Mouse (Mus musculus): ENCODE results near the gene Wipf1. TPM values are rescaled to one million over a fixed set of nuclear protein-coding genes. Genes with fewer than 3 reads are reported as not detected.

Gene Wipf1
- total RNA-seq, 2 experiments from 2014 or later: 21.5 to 27.6 TPM

DNA sequence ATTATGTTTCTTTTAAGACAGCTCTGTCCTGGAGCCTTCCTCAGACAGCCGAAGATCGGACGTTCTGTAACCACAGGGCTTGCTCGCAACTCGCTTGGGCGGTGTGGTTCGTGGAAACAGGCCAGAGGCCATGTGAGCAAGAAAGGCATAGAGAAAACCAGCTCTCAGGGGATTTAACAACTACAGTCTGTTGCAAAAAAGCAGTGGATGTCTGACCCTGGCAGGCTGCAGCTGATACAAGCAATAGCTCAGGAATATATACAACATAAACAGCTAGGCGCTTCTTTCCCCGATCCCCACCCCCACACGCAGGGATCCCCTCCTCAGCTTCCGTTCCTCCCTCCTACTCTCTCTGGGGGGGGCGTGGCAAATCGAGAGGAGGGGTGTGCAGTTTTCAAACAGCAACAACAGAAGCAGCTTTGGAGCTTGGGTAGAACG, 97.6 kb downstream of the Wipf1 start:
- DNase-seq: no peak

DNA sequence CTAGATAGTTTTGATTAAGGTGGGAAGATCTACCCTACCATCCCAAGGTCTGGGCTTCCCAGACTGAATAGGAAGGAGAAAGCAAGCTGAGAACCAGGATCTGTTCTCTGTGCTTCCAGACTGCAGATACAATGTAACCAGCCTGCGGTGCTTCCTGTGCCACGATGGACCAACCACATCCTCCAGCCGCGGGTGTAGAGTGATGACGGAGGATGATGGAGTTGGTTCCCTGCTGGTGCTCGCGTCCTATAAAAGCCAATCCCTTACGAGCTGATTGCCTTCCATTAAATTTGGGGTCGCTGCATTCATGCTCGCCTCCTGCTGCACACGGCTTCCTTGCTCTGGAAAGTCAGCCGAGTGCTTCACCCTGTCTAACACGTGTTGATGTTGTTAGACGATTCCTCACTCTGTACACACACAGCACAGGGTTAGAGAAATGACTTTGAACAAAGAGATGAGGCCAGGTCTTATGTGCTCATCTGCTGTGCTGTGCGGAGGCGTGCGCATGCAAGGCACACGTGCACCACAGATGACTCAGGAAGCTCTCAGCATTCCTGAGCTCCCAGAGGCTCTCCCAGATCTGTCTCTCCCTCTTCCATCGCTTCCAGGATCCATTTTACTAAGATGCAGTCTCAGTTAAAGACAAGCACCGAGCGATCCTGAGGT, 100.6 kb downstream of the Wipf1 start:
- no peak for DNase-seq

- peak; percentile 26 for DNase-seq
Observed at GRCm38 (mm10) chr2:73427293-73427692, 102.2 kb downstream of the Wipf1 start.

DNA sequence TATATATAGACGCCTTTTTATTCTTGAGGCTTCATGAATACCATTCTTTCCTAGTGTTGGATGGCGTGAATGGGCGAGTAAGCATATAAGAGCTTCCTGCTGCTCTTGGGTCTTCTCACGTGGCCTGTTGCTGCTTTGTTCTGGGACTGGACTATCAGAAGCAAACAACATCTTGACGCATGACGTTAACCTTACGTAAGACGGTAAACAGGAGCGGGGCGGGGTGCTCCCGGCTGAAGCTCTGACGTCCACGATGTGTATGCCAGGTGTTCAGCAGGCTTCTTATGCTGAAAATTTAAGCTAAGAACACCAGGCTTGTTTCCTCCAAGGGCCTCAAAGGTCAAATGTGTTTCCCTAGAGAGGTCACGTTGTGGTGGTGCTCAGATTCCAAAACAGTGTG, 103.7 kb downstream of the Wipf1 start:
- DNase-seq: no peak

- no peak for DNase-seq
Observed at GRCm38 (mm10) chr2:73419730-73420129, 109.8 kb downstream of the Wipf1 start.

- peak; percentile 28 for DNase-seq
Observed at GRCm38 (mm10) chr2:73419285-73419684, 110.2 kb downstream of the Wipf1 start.

- no peak for DNase-seq
Observed at GRCm38 (mm10) chr2:73415892-73416291, 113.6 kb downstream of the Wipf1 start.

- DNase-seq: no peak
Observed at GRCm38 (mm10) chr2:73410076-73410475, 119.5 kb downstream of the Wipf1 start.

- DNase-seq: no peak
Observed at GRCm38 (mm10) chr2:73407662-73408061, 121.9 kb downstream of the Wipf1 start.

- DNase-seq: no peak
Observed at GRCm38 (mm10) chr2:73406336-73406915, 123.1 kb downstream of the Wipf1 start.

DNA sequence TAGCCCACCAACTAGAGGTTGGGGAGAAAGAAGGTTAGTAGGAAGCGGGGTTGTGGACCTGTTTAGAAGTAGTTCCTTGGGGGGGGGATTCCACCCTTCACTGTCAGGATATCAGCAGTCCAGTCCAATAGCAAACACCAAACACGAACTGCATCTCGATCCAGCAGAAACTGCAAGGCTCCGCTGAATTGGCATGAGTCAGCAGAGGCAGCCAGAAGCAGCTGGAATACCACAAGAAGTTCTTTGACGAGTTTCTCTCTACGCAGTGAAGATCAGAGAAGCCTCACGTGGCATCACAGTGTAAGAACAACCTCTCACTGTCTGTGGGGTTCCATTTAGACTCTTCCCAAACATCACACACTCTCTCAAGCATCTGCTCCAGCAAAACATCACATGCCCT, 124.6 kb downstream of the Wipf1 start:
- no peak for DNase-seq

DNA sequence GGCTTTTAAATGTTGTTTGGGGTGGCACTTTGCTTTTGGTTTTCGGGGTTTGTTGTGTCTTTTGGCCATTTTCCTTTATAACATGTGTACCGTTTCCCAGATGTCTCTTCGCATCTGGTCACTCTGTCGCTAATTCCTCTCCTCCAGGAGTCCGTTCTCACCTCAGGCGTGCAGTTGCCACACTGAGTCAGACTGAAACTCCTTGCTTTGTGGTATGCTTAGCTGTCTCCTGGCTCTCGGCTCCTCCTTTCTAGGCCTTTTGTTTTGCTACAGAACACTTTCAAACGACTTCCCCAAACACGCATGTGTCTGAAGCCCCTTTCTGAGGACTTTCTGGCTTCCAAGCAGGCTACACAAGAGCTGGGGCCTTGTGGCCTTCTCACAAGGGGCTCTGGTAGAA, 125.1 kb downstream of the Wipf1 start:
- no peak for DNase-seq

GRCm38 (mm10) chr2:73403385-73404013, 126.0 kb downstream of the Wipf1 start:
- DNase-seq: no peak

- DNase-seq: no peak
Observed at GRCm38 (mm10) chr2:73401689-73402088, 127.8 kb downstream of the Wipf1 start.

- no peak for DNase-seq
Observed at GRCm38 (mm10) chr2:73397476-73397875, 132.1 kb downstream of the Wipf1 start.

DNA sequence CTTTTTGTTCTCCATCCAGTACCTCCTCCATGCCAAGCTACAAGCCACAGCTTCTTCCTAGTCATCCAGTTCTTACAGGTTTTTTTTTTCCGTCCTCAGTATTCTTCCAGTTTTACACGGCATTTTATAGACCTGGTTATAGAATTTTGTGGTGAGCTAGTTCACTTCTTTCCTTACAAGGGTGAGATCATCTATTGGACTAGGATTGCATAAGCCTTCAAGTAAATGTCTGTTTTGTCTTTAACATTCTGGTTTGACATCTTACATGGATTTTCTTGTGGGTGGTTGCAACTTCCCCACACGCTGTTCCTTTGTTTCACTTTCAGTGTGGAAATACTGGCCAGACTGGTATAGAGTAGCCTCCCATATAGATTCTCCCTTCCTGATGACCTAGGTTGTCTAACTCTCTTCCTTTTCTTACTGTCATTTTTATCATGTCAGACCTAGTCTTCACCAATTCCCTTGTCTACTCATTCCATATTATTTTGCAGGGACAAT, 132.7 kb downstream of the Wipf1 start:
- no peak for DNase-seq

- no peak for DNase-seq
Observed at GRCm38 (mm10) chr2:73395516-73395915, 134.0 kb downstream of the Wipf1 start.

GRCm38 (mm10) chr2:73394476-73394875, 135.1 kb downstream of the Wipf1 start:
- no peak for DNase-seq

DNA sequence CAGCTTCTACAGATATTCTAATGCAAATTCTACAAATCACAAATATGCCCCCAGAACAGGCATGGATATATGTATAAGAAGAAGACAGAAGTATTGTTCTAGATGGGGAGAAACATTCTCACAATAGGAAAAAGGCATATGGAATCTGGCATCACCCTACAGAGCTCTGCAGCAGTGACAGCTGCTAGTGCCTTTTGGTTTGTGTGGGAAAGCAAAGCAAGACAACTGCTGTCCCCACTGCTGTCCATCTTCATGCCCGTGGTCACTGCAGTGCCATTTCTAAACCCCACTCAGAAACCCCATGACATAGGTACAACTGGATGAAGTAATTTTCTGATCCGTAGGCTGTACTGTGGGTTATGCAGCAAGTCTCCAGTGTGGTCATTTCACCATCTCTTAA, 136.8 kb downstream of the Wipf1 start:
- no peak for DNase-seq

GRCm38 (mm10) chr2:73389951-73390350, 139.6 kb downstream of the Wipf1 start:
- DNase-seq: no peak

- no peak for DNase-seq
Observed at GRCm38 (mm10) chr2:73387806-73388205, 141.7 kb downstream of the Wipf1 start.

- DNase-seq: peak; percentile 100
Observed at GRCm38 (mm10) chr2:73386356-73387046, 143.0 kb downstream of the Wipf1 start, which contains the start of gene Gpr155. TSS of gene Gpr155 (minus strand) at chr2:73386572.

Data from gastrocnemius, postnatal 10 days (tissue).